Mouse (Mus musculus) ES-Bruce4 (cell line): ENCODE data around the gene Dis3l2.

ENCODE experiments used
- CTCF ChIP-seq: IDR thresholded peaks from one replicate; pipeline ENCODE4 v1.8.1; 2011; ENCODE audit warnings: low read depth, low read length
- POLR2A ChIP-seq: IDR thresholded peaks from one replicate; pipeline ENCODE4 v1.8.1; 2011; ENCODE audit warnings: low read length; ENCODE audit not compliant: insufficient read depth

GRCm38 (mm10) chr1:86986372-86986771, 282.8 kb downstream of the Dis3l2 start:
- TF ChIP-seq POLR2A = no peak
- no peak for TF ChIP-seq CTCF
